30 mouse cellular contexts compared by ENCODE assay signal in genomic region chr6:115022876-115023275, GRCm38 (mm10). TPM values are rescaled to one million over a fixed set of nuclear protein-coding genes. Genes with fewer than 3 reads are reported as not detected.
A peak's percentile ranks its signal among the peaks of the same experiment; 100 is the strongest.
DNase-seq lines count a peak whose midpoint lies in the region; ATAC-seq and TF ChIP-seq lines count a peak whose summit lies in the region.
"Had no signal": no experiment of that assay in that cellular context is flagged by ENCODE, and none has a peak within 500 bp of the region (broad histone marks: within the 10 kb centered on the region; RNA-seq: fewer than 3 reads in every experiment).

No protein-coding gene starts in this region.

- no peak overlapping the region for H3K4me2 ChIP-seq in kidney, embryonic 16.5 days (replicated peaks; ENCODE audit: low read depth, low read length)
- H3K4me2 ChIP-seq: embryonic facial prominence, embryonic 15.5 days; forebrain, embryonic 15.5 days; heart, embryonic 11.5 days; hindbrain, embryonic 13.5 days; limb, embryonic 15.5 days; midbrain, embryonic 13.5 days; neural tube, embryonic 13.5 days had no signal

- H3K36me3 ChIP-seq in kidney, embryonic 16.5 days (ENCODE audit: insufficient read depth, low read length) = peaks cover 43% of the 10 kb centered on the region

- peak; percentile 69 for DNase-seq in kidney, adult 11 months
- peak; percentile 80 for DNase-seq in ZHBTc4 (ENCODE audit: low read depth, low spot score)
- peak; percentile 69 for DNase-seq in kidney, adult 9 months
- DNase-seq in kidney, postnatal 36 days = peak; percentile 41 to 68
- no peak for DNase-seq in layer of hippocampus, adult 2 months (ENCODE audit: low spot score in 2 of 2)
- DNase-seq: adrenal gland, postnatal 14 days; cerebellum, adult 18-20 months; cerebellum, postnatal 14 days; gastrocnemius, postnatal 25 days; heart, adult 18-20 months; heart, postnatal 36 days; layer of hippocampus, postnatal 36 days; lung, adult 2 months; lung, postnatal 10 days; thymus, postnatal 25 days had no signal

- H3K9me3 ChIP-seq in kidney, embryonic 16.5 days (ENCODE audit: low read length) = no peaks in the 10 kb centered on the region
- H3K9me3 ChIP-seq: embryonic facial prominence, embryonic 10.5 days; embryonic facial prominence, embryonic 15.5 days; forebrain, embryonic 15.5 days; hindbrain, embryonic 13.5 days; limb, embryonic 10.5 days; limb, embryonic 15.5 days; midbrain, embryonic 13.5 days; neural tube, embryonic 13.5 days had no signal

- H3K4me3 ChIP-seq in kidney, embryonic 16.5 days (ENCODE audit: low read length) = no peak overlapping the region
- no peak overlapping the region for H3K4me3 ChIP-seq in layer of hippocampus, adult 2 months
- H3K4me3 ChIP-seq: embryonic facial prominence, embryonic 10.5 days; embryonic facial prominence, embryonic 15.5 days; forebrain, embryonic 15.5 days; hindbrain, embryonic 13.5 days; limb, embryonic 10.5 days; limb, embryonic 15.5 days; midbrain, embryonic 13.5 days; neural tube, embryonic 13.5 days had no signal

- TF ChIP-seq CTCF in layer of hippocampus, adult 2 months (conservative IDR thresholded peaks at IDR 0.05) = no peak

- ATAC-seq in kidney, embryonic 16.5 days (ENCODE audit: low FRiP score, low TSS enrichment) = no peak
- no peak for ATAC-seq in erythroblast, adult 5-6 weeks (replicated peaks; ENCODE audit: low FRiP score, poor library complexity, severe bottlenecking)
- ATAC-seq: forebrain, embryonic 15.5 days; intestine, postnatal 0 days; midbrain, embryonic 13.5 days; Patski had no signal

- 84% methylated on average over 9 of the region's 9 CpGs for WGBS in kidney, embryonic 16.5 days

- H3K27ac ChIP-seq in kidney, embryonic 16.5 days (ENCODE audit: low read length) = no peak overlapping the region
- no peak overlapping the region for H3K27ac ChIP-seq in layer of hippocampus, adult 2 months
- H3K27ac ChIP-seq: embryonic facial prominence, embryonic 10.5 days; embryonic facial prominence, embryonic 15.5 days; forebrain, embryonic 15.5 days; hindbrain, embryonic 13.5 days; limb, embryonic 10.5 days; limb, embryonic 15.5 days; liver, embryonic 14.5 days; macrophage; midbrain, embryonic 13.5 days; neural tube, embryonic 13.5 days had no signal

- H3K27me3 ChIP-seq in kidney, embryonic 16.5 days (ENCODE audit: insufficient read depth, low read length) = no peaks in the 10 kb centered on the region
- H3K27me3 ChIP-seq: embryonic facial prominence, embryonic 15.5 days; forebrain, embryonic 15.5 days; hindbrain, embryonic 13.5 days; limb, embryonic 15.5 days; midbrain, embryonic 13.5 days; neural tube, embryonic 13.5 days; Patski had no signal

- H3K9ac ChIP-seq in kidney, embryonic 16.5 days (replicated peaks; ENCODE audit: low read length) = no peak overlapping the region
- H3K9ac ChIP-seq: embryonic facial prominence, embryonic 15.5 days; forebrain, embryonic 15.5 days; hindbrain, embryonic 13.5 days; limb, embryonic 15.5 days; liver, embryonic 14.5 days; midbrain, embryonic 13.5 days; neural tube, embryonic 13.5 days had no signal

- H3K4me1 ChIP-seq in kidney, embryonic 16.5 days (ENCODE audit: insufficient read depth, low read length) = no peaks in the 10 kb centered on the region
- H3K4me1 ChIP-seq: embryonic facial prominence, embryonic 10.5 days; embryonic facial prominence, embryonic 15.5 days; hindbrain, embryonic 13.5 days; limb, embryonic 10.5 days; midbrain, embryonic 13.5 days; neural tube, embryonic 13.5 days had no signal

RNA-seq across cellular contexts. Expression of gene Tamm41, which starts 14.8 kb away (rescaled TPM):
- 64.9 and 68.7 TPM in 2 replicates for polyA plus RNA-seq in kidney, embryonic 16.5 days (2015; fragmentation: Nextera tagmentation; extraction: Ambion mirVana)
- total RNA-seq in erythroblast, adult 5-6 weeks (2015; ENCODE audit: low replicate concordance) = 13.2 and 13.8 TPM in 2 replicates
- total RNA-seq in erythroblast, adult 5-6 weeks (2017; ENCODE audit: low replicate concordance) = 9.0 and 12.5 TPM in 2 replicates
- 10 to 100 TPM; 18.6 to 20.9 TPM for total RNA-seq in layer of hippocampus, adult 2 months (2021)

RNA-seq across cellular contexts. Expression of gene Vgll4, which starts 53.1 kb away (rescaled TPM):
- polyA plus RNA-seq in kidney, embryonic 16.5 days (2015; fragmentation: Nextera tagmentation; extraction: Ambion mirVana) = 114 and 123 TPM in 2 replicates
- 4.2 and 5.0 TPM in 2 replicates for total RNA-seq in erythroblast, adult 5-6 weeks (2015; ENCODE audit: low replicate concordance)
- total RNA-seq in erythroblast, adult 5-6 weeks (2017; ENCODE audit: low replicate concordance) = 6.5 and 13.0 TPM in 2 replicates
- total RNA-seq in layer of hippocampus, adult 2 months (2021) = 10 to 100 TPM; 44.2 to 44.8 TPM

Comparison
In these comparisons a context has a peak if more than half of its experiments do, and no peak if none do; other contexts are left out.
1. DNase-seq: peak in kidney, adult 11 months (single experiment), ZHBTc4 (single experiment), kidney, adult 9 months (single experiment) and kidney, postnatal 36 days (2 of 2); none in layer of hippocampus, adult 2 months (0 of 2).